Mouse (Mus musculus) liver, embryonic 16.5 days (tissue): Measurements from ENCODE around the gene Gm10638. TPM values are rescaled to one million over a fixed set of nuclear protein-coding genes. Genes with fewer than 3 reads are reported as not detected.

ENCODE experiments used
- ATAC-seq: fragments of 200-750 bp; cut with Nextera tagmentation; 2 replicates; pipeline ENCODE4 v1.8.0; 2017; ENCODE audit warnings: low read depth, mild to moderate bottlenecking, moderate number of reproducible peaks, moderate library complexity
- H3K27ac ChIP-seq: fragments of 300-500 bp; sonication (generic); 2 replicates; pipeline ENCODE4 v1.5.1; 2014; ENCODE audit warnings: mild to moderate bottlenecking, low read length
- H3K27me3 ChIP-seq: fragments of 300-500 bp; sonication (generic); 2 replicates; pipeline ENCODE4 v1.6.1; 2014; ENCODE audit warnings: low read depth, low read length, mixed read lengths; ENCODE audit not compliant: control insufficient read depth, insufficient read depth
- H3K36me3 ChIP-seq: fragments of 300-500 bp; sonication (generic); 2 replicates; pipeline ENCODE4 v1.6.1; 2014; ENCODE audit warnings: mild to moderate bottlenecking; ENCODE audit not compliant: control insufficient read depth, insufficient read depth
- H3K4me1 ChIP-seq: fragments of 300-500 bp; sonication (generic); 2 replicates; pipeline ENCODE4 v1.6.1; 2014; ENCODE audit warnings: low read depth, low read length, mixed read lengths; ENCODE audit not compliant: control insufficient read depth
- H3K4me2 ChIP-seq: fragments of 300-500 bp; sonication (generic); 2 replicates; pipeline ENCODE4 v1.6.1; 2014; ENCODE audit warnings: low read depth, low read length, mixed read lengths
- H3K4me3 ChIP-seq: fragments of 300-500 bp; sonication (generic); 2 replicates; pipeline ENCODE4 v1.5.1; 2014; ENCODE audit warnings: low read depth, mild to moderate bottlenecking, low read length
- H3K9ac ChIP-seq: fragments of 300-500 bp; sonication (generic); 2 replicates; pipeline ENCODE4 v1.6.1; 2014; ENCODE audit warnings: low read depth, low read length
- H3K9me3 ChIP-seq: fragments of 300-500 bp; sonication (generic); replicated peaks from 2 replicates; pipeline ENCODE4 v1.6.1; 2016; ENCODE audit warnings: low read length; ENCODE audit not compliant: control insufficient read depth
- WGBS: fragments of 180-500 bp; shearing (Covaris S2); extraction: QIAGEN DNeasy Blood & Tissue Kit; methylation state at CpG from one replicate; pipeline ENCODE4 v1.1.7; 2014; ENCODE audit not compliant: insufficient replicate concordance; 5-methylcytosine and 5-hydroxymethylcytosine counted together
- polyA plus RNA-seq: library from polyadenylated mRNA; unstranded; fragments of >200 nt; fragmentation: Nextera tagmentation; extraction: Ambion mirVana; gene quantifications from 2 replicates; pipeline ENCODE4 v1.2.1, GENCODE M21; 2015

Gene Gm10638
- polyA plus RNA-seq, 1 experiment from 2014 or later: 0.80 TPM

DNA sequence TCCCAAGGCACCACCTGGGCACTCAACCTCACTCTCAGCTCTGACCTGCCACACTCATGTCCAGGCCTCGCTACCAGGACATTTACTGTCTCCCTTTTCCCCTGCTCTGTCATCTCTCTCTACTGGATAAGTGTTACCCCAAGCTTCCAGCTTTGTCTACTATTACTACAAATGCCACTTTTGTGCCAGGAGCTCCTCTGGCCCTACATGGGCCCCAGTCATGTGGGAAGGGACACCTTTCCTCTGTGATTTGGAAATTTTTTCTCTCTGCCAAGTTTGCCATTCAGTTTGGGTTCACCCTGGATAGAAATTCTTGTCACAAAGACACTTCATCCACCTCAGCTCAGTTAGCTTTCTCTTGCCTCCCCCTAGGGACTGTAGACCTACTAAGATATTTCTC lies 14.6 kb upstream of the Gm10638 start:
- no peak overlapping the region for H3K27ac ChIP-seq

DNA sequence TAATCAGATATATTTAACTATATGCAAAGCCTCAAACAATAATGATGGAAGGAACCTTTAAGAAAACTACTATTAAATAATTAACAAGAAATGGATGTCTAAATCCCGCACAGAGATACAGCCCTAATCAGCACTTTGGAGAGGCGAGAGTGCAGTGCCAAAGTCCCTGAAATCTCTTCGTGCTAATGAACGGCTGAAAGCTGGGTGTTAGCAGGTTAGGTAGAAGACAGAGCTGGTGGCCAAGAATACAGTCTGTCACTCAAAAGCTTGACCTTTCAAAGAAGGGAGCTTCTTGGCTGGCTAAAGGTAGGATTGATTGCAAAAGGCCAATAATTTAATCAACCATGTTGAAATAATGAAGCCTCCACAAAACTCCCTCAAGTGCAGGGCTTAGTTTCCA lies 11.3 kb upstream of the Gm10638 start:
- ATAC-seq: no peak
- Histone ChIP-seq H3K4me2 (no peak overlapping the region), H3K4me1 (peaks cover 16% of the 10 kb centered on the region)

More for the DNA sequence above, 14.6 kb upstream of the Gm10638 start:
- WGBS: 86% methylated on average over 1 of the region's 1 CpGs
- no peak overlapping the region for H3K9ac ChIP-seq
- peaks cover 24% of the 10 kb centered on the region for H3K4me1 ChIP-seq
- H3K36me3 ChIP-seq: no peaks in the 10 kb centered on the region
- H3K9me3 ChIP-seq: no peaks in the 10 kb centered on the region
- no peaks in the 10 kb centered on the region for H3K27me3 ChIP-seq
- H3K4me2 ChIP-seq: no peak overlapping the region
- no peak overlapping the region for H3K4me3 ChIP-seq
- ATAC-seq: no peak

DNA sequence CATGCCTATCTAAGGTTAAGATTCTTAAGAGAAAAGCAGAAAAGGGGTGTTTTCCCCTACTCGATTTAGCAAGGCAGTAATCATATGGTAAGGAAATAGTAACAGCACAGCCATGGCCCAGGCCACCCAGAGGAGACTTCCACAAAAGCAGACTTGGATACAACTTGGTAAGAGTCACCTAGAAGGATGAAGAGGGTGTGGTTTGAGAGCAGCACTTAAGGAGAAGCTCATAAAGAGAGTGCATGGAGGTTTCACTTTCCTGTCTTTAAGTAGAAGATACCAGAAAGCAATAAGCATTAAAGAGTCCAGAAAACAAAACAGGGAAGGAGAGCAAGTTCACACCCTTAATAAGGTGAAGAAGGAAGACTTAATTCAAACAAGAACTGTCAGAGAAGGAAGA lies 10.5 kb upstream of the Gm10638 start:
- Histone ChIP-seq H3K4me2 (no peak overlapping the region), H3K36me3 (no peaks in the 10 kb centered on the region), H3K27ac (no peak overlapping the region), H3K9me3 (no peaks in the 10 kb centered on the region), H3K27me3 (no peaks in the 10 kb centered on the region), H3K9ac (no peak overlapping the region), H3K4me3 (no peak overlapping the region), H3K4me1 (peaks cover 16% of the 10 kb centered on the region)
- ATAC-seq: no peak
- 45% methylated on average over 1 of the region's 1 CpGs for WGBS

More for the DNA sequence above, 11.3 kb upstream of the Gm10638 start:
- H3K27me3 ChIP-seq: no peaks in the 10 kb centered on the region
- WGBS: 69% methylated on average over 4 of the region's 4 CpGs
- H3K9me3 ChIP-seq: no peaks in the 10 kb centered on the region
- no peak overlapping the region for H3K4me3 ChIP-seq
- no peaks in the 10 kb centered on the region for H3K36me3 ChIP-seq
- H3K9ac ChIP-seq: no peak overlapping the region
- H3K27ac ChIP-seq: no peak overlapping the region

DNA sequence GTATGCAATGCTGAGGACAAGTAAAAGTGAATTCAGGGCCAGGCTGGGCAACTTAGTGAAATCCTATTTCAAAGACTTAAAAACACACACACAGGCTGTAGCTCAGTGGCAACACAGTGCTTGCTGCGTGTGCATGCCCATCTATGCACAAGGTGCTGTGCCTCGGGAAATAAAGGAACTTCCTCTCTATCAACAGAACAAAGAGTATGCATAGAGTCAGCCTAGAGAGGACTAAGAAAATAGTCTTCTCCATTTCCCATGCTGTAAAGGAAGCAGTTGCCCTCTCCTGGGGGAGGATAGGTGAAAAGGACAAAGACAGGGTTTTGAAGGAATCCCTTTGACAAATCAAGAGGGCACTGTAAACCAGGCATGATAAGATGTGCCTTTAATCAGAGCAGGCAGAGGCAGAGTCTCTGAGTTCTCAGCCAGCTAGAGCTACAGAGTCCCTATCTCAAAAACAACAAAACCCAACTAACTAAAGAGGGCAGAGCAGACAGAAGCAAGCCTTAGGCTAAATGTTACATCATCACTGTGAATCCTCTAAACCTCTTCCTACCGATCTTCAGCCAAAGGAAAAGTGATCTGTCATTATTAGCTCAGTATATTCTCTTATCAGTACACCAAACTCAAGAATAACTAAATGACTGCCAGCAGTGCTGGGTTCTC lies 9.9 kb upstream of the Gm10638 start:
- WGBS: 12% methylated on average over 3 of the region's 3 CpGs
- Histone ChIP-seq H3K27ac (no peak overlapping the region), H3K4me2 (no peak overlapping the region), H3K27me3 (no peaks in the 10 kb centered on the region), H3K9ac (no peak overlapping the region), H3K4me1 (peaks cover 16% of the 10 kb centered on the region), H3K36me3 (no peaks in the 10 kb centered on the region), H3K4me3 (no peak overlapping the region), H3K9me3 (no peaks in the 10 kb centered on the region)
- ATAC-seq: no peak

DNA sequence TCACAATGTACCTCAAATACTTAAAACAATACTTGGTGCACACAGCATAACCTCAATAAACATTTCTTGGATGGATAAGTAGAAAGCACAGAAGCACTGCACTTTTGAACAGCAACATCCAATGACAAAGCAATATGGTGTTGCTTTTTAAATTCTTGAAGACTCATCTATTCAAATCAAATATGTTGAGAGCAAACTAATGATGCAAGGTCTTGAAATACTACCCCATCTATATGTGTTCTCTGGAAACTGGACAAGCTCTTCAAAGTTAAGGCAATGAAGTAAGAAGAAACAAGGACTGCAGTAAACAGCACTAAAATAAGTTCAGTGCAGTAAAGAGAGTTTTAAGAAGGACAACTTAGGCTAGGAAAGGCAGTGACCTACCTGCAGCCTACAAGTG lies 4.6 kb upstream of the Gm10638 start:
- Histone ChIP-seq H3K27me3 (no peaks in the 10 kb centered on the region), H3K27ac (no peak overlapping the region), H3K9ac (no peak overlapping the region), H3K4me2 (no peak overlapping the region), H3K9me3 (no peaks in the 10 kb centered on the region), H3K4me1 (peaks cover 21% of the 10 kb centered on the region), H3K36me3 (no peaks in the 10 kb centered on the region), H3K4me3 (no peak overlapping the region)
- ATAC-seq: no peak

DNA sequence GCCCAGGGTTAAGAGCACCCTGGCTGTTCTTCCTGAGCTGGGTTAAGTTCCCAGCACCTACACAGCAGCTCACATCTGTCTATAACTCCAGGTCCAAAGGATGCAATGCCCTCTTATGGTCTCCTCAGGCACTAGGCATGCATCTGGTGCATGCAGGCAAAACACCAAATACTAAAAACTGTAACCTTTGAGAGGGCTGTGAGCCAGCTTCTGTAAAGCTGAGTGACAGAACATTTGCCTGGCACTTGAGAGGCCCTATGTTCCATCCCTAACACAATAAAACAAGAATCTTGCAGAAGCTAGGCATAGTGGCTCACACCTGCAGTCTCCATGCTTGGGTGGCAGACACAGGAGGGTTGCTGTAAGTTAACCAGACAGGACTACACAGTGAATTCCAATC lies 3.9 kb upstream of the Gm10638 start:
- Histone ChIP-seq H3K27me3 (no peaks in the 10 kb centered on the region), H3K36me3 (no peaks in the 10 kb centered on the region), H3K27ac (no peak overlapping the region), H3K4me2 (no peak overlapping the region), H3K4me3 (no peak overlapping the region), H3K9me3 (no peaks in the 10 kb centered on the region), H3K4me1 (peaks cover 22% of the 10 kb centered on the region), H3K9ac (no peak overlapping the region)
- no peak for ATAC-seq

DNA sequence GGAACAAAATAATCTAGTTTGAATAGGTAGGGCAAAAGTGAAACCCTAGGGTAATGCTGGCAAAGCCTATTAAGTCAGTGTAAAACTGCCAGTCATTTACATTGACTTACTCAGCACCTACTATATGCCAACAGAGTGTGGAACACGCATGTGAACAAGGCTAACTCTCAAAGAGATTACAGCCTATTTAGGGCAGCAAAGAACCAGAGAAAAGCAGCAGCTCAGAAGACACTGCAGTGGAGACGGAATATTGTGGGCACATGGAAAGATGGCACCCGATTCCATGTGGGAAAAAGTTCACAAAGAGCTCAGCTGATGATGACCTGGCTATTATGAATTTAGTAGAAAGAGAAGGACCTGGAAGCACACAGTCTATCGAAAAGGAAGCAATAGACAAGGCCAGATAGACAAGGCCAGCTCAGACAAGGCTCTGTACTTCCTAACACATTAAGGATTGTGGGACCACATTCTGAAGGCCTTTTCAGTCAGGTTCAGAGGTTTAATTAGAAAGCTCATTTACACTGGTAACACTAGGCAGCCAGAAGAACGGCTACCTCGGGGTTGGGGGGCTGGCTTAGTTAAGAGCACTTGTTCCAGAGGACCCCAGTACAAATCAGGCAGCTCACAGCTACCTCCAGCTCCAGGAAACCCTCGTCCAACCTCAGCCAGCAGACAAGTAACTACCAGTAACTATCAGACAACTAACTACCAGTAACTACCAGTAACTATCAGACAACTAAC lies 2.7 kb upstream of the Gm10638 start:
- H3K9ac ChIP-seq: 0 out of 2 replicates have a peak overlapping the region, but pooled peaks have one; percentile 29
- H3K4me2 ChIP-seq: peak overlapping the region; percentile 29; the same call in 1 of the 2 replicates
- H3K4me1 ChIP-seq: peaks cover 25% of the 10 kb centered on the region
- no peak overlapping the region for H3K4me3 ChIP-seq
- H3K27me3 ChIP-seq: no peaks in the 10 kb centered on the region
- ATAC-seq: no peak
- 59% methylated on average over 7 of the region's 7 CpGs for whole genome bisulfite sequencing
- H3K27ac ChIP-seq: peak overlapping the region; percentile 26
- H3K9me3 ChIP-seq: no peaks in the 10 kb centered on the region
- no peaks in the 10 kb centered on the region for H3K36me3 ChIP-seq

DNA sequence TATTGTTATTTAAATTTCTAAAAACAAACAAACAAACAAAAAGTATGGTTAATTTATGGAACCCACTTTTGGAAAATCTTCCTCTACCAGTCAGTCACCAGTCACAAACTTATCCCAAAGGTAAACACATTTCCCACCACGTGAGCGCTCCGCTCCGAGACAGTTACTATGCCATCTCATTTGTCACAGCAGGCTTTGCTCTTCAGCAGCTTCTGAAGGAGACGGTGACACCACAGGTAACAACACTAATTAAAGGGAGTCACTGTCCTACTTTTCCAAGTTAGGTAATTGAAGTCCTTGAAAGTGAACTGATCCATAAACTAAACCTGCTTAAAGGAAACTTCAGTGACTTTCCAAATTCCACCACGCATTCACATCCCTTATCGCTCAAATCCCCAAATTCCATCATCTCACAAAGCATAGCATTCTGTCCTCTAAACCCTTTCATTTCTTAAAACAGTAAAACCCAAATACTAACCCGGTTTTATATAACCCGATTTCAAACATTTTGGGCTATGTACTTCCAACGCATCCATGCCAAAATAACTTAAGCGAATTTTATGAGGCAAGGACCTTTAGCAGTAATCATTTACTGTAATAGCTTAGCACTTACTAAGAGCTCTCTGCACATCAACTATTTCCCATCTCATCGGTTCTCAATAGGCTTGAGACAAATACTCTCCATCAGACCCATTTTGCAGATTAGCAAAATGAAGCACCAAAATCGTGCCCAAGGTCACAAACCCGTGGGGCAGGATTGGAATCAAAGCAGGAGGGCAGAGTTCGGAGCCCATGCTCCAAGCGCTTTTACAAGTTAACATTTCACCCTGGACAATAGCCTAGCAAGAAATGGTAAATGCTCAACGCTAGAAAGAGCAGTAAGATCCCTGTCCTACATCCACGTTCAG lies 932 bp upstream of the Gm10638 start:
- no peak for ATAC-seq
- Histone ChIP-seq H3K4me1 (peaks cover 25% of the 10 kb centered on the region), H3K36me3 (no peaks in the 10 kb centered on the region), H3K4me3 (peak overlapping the region; percentile 97), H3K9me3 (no peaks in the 10 kb centered on the region), H3K27me3 (no peaks in the 10 kb centered on the region), H3K9ac (peak overlapping the region; percentile 98), H3K27ac (peak overlapping the region; percentile 96), H3K4me2 (peak overlapping the region; percentile 76)
- 10% methylated on average over 18 of the region's 18 CpGs for WGBS
